Mouse (Mus musculus) lung, adult 2 months (tissue): ENCODE measurements around the gene Ankrd44. TPM values are rescaled to one million over a fixed set of nuclear protein-coding genes. Genes with fewer than 3 reads are reported as not detected.
A peak's percentile ranks its signal among the peaks of the same experiment; 100 is the strongest.

Experiments used
- DNase-seq: peaks from one replicate; pipeline ENCODE4 v3.0.0; 2022
- H3K4me1 ChIP-seq: fragments of 200-500 bp; 2 replicates; pipeline ENCODE4 v1.6.1; 2011; ENCODE audit warnings: low read length; ENCODE audit not compliant: control insufficient read depth, insufficient read depth
- H3K4me3 ChIP-seq: fragments of 200-500 bp; replicated peaks from 2 replicates; pipeline ENCODE3; 2011; ENCODE audit warnings: low read depth, mild to moderate bottlenecking, control low read depth, low read length; ENCODE audit errors: extremely low read depth
- CTCF ChIP-seq: fragments of 200-500 bp; IDR thresholded peaks from 2 replicates; pipeline ENCODE4 v1.5.1; 2011; ENCODE audit warnings: mild to moderate bottlenecking, low read length, control low read depth; ENCODE audit not compliant: insufficient read depth
- POLR2A ChIP-seq: fragments of 200-500 bp; IDR thresholded peaks from 2 replicates; pipeline ENCODE4 v1.6.1; 2011; ENCODE audit warnings: low read depth, mild to moderate bottlenecking, control low read depth, low read length, borderline replicate concordance; ENCODE audit errors: extremely low read depth
- WGBS: fragments of 180-500 bp; shearing (Covaris S2); methylation state at CpG from one replicate; pipeline ENCODE4 v1.1.7; 2018; 5-methylcytosine and 5-hydroxymethylcytosine counted together
- polyA plus RNA-seq: library from polyadenylated mRNA; depleted of rRNA; stranded (reverse); fragments of >200 nt; gene quantifications from 2 replicates; pipeline ENCODE4 v1.2.3, GENCODE M21; 2012

Ankrd44 gene
- polyA plus RNA-seq, 1 experiment, result 67.3 TPM

GRCm38 (mm10) chr1:54707888-54708565 lies 218.2 kb downstream of the Ankrd44 start:
- H3K4me3 ChIP-seq, result no peak overlapping the region
- H3K4me1 ChIP-seq, result peaks cover 8% of the 10 kb centered on the region
- TF ChIP-seq CTCF (no peak), POLR2A (no peak)
- DNase-seq, result no peak
- WGBS, result 88% methylated on average over 8 of the region's 8 CpGs

- 69% methylated on average over 10 of the region's 10 CpGs for WGBS
- DNase-seq, result no peak
These were observed 218.9 kb downstream of the Ankrd44 start for GRCm38 (mm10) chr1:54707036-54707887.

GRCm38 (mm10) chr1:54706621-54707020 lies 219.6 kb downstream of the Ankrd44 start:
- TF ChIP-seq CTCF (peak; percentile 38; the same call in 1 of the 2 replicates), POLR2A (no peak)
- Histone ChIP-seq H3K4me3 (no peak overlapping the region), H3K4me1 (peaks cover 8% of the 10 kb centered on the region)
- 32% methylated on average over 3 of the region's 3 CpGs for WGBS
- no peak for DNase-seq

More at GRCm38 (mm10) chr1:54707036-54707887, 218.9 kb downstream of the Ankrd44 start:
- TF ChIP-seq CTCF (no peak), POLR2A (no peak)
- Histone ChIP-seq H3K4me3 (no peak overlapping the region), H3K4me1 (peaks cover 8% of the 10 kb centered on the region)

GRCm38 (mm10) chr1:54703466-54703865 lies 222.7 kb downstream of the Ankrd44 start:
- TF ChIP-seq POLR2A, result no peak
- no peak for TF ChIP-seq CTCF
- WGBS, result 53% methylated on average over 1 of the region's 1 CpGs
- DNase-seq, result no peak
- Histone ChIP-seq H3K4me3 (no peak overlapping the region), H3K4me1 (peaks cover 5% of the 10 kb centered on the region)

- no peak overlapping the region for H3K4me3 ChIP-seq
- no peak for DNase-seq
- peaks cover 5% of the 10 kb centered on the region for H3K4me1 ChIP-seq
- no peak for TF ChIP-seq POLR2A
- no peak for TF ChIP-seq CTCF
These were observed 223.3 kb downstream of the Ankrd44 start for GRCm38 (mm10) chr1:54702918-54703317.

- 72% methylated on average over 3 of the region's 3 CpGs for WGBS
- peaks cover 14% of the 10 kb centered on the region for H3K4me1 ChIP-seq
- DNase-seq, result no peak
- no peak overlapping the region for H3K4me3 ChIP-seq
- no peak for TF ChIP-seq CTCF
- TF ChIP-seq POLR2A, result no peak
These were observed 230.8 kb downstream of the Ankrd44 start for GRCm38 (mm10) chr1:54695396-54695795.

- Histone ChIP-seq H3K4me1 (peaks cover 17% of the 10 kb centered on the region), H3K4me3 (no peak overlapping the region)
- no peak for DNase-seq
- TF ChIP-seq POLR2A (no peak), CTCF (no peak)
These were observed 234.4 kb downstream of the Ankrd44 start for GRCm38 (mm10) chr1:54691824-54692223.

- TF ChIP-seq POLR2A, result no peak
- TF ChIP-seq CTCF, result no peak
- H3K4me3 ChIP-seq, result peak overlapping the region; percentile 29
- H3K4me1 ChIP-seq, result peaks cover 19% of the 10 kb centered on the region
- no peak for DNase-seq
- 39% methylated on average over 13 of the region's 13 CpGs for WGBS
These were observed 235.8 kb downstream of the Ankrd44 start for GRCm38 (mm10) chr1:54690291-54690965.

- no peak overlapping the region for H3K4me3 ChIP-seq
- no peak for DNase-seq
- no peak for TF ChIP-seq CTCF
- TF ChIP-seq POLR2A, result no peak
- H3K4me1 ChIP-seq, result peaks cover 19% of the 10 kb centered on the region
- 75% methylated on average over 3 of the region's 3 CpGs for WGBS
These were observed 237.7 kb downstream of the Ankrd44 start for GRCm38 (mm10) chr1:54688441-54688840.

GRCm38 (mm10) chr1:54684316-54684715 lies 241.9 kb downstream of the Ankrd44 start:
- peaks cover 10% of the 10 kb centered on the region for H3K4me1 ChIP-seq
- WGBS, result 33% methylated on average over 4 of the region's 4 CpGs
- DNase-seq, result no peak

More at GRCm38 (mm10) chr1:54684316-54684715, 241.9 kb downstream of the Ankrd44 start:
- TF ChIP-seq POLR2A (no peak), CTCF (no peak)
- no peak overlapping the region for H3K4me3 ChIP-seq
